Mouse (Mus musculus) inflammation-experienced regulatory T-cells, adult 6 months (primary cell): ENCODE data around the gene Pex11a. TPM values are rescaled to one million over a fixed set of nuclear protein-coding genes. Genes with fewer than 3 reads are reported as not detected.
A peak's percentile ranks its signal among the peaks of the same experiment; 100 is the strongest.

Experiments used
- ATAC-seq: one replicate; pipeline ENCODE4 v1.8.0; 2017
- polyA plus RNA-seq, 3 experiments: library from polyadenylated mRNA; unstranded; fragments of 100-300 nt; shearing (Covaris generic); gene quantifications; one replicate each; pipeline ENCODE4 v1.2.1; 2017

Pex11a gene
- polyA plus RNA-seq, 3 experiments from 2014 or later: 2.1 to 5.1 (median 3.1) TPM

DNA sequence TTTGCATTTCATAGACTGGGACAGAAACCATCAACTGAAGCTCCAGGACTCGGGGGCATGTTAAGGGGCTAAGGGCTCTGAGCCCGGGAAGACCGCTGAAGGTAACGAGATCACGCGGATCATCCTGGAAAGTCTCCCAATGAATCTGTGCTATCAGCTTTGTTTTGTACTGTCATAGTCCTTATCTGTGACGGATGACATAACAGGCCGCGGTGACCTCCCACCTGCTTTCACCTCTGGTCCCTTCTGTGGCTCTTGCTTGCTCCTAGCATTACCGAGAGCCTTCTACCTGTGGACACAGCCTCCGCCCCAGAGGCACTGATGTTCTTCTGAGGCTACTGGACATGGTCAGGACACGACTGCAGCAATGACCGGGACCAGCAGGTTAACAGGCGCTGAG is 6.4 kb downstream of the Pex11a start:
- ATAC-seq: no peak

DNA sequence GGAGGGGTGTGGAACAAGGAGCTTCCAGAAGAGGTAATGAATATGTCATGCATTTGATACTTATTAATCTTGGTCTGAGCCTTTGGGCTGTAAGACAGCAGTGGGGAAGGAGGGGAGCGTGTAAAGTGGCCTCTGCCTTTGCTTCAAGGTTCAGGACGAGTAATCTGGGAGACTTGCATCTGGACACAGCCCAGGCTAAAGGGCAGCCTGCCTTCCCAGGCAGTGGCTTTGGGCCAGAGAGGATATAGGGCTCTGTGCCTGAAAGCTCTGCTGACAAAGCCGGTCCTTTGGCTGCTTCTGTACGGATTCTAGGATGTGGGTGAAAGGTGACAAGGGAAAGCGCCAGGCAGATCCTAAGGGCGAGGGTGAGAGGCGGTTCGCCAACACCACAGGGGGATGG is 8.4 kb downstream of the Pex11a start:
- no peak for ATAC-seq

DNA sequence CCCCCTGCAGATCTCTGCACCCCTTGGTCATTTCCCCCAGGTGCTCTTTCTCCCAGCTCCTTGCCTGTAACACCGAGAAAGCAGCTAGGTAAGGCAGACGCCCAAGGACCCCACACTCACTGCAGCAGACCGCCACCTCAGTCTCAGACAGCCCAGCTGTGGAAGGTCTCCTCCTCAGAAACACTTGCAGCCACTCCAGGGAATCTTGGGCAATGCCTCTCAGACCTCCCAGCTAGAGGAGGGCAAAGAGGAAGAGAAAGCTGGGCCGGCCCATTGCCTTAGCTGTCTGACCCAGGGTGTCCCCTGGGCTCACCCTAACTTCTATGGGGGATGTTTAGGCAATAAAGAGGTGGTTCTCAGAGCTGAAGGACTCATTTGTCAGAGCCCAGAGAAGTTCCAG is 10.3 kb downstream of the Pex11a start, which contains the start of gene Plin1:
Gene Plin1 (minus strand): TSS at position 282 of the 400 bp plus-strand sequence.
- no peak for ATAC-seq

DNA sequence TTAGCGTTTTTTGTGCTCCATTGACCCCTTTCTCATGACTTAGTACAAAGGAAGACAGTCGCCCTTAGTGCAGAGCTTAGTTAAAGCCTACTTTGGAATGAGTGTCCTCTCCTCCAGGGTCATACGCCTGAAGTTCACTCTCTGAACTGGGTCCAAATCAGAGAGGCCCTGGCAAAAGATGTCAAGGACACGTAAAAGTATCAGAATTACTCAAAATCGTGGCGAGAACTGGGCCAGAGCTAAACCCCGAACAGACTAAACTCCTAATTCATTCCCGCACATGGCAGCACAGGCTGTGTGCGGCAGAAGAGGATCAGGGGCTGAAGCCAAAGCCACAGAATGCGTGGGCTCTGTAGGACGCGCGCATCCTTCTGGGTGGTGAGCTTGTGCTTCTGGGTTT is 11.5 kb downstream of the Pex11a start:
- no peak for ATAC-seq

DNA sequence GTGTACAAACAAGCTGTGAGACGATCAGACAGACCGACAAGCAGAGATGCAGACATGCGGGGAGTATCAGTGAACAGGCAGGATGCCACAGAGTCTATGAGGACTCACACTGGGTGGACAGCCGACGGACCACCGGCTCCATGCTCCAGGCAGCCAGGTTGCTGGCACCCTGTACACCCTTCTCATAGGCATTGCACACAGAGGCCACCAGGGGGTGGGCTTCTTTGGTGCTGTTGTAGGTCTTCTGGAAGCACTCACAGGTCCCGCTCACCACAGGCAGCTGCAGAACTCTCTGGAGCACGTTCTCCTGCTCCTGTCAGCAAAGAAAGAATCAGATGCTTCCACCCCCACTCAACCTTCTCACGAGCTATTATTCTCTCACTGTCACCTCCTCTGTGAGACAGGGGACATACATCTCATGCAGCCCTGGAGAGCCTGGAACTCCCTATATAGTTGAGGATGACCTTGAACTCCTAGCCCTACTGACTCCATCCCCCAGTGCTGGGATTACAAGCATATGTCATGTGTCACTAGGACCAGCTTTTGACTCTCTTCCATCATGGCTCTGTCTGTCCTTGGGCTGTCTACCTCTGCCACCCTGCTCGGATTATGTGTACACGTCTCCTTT is 13.1 kb downstream of the Pex11a start:
- no peak for ATAC-seq

DNA sequence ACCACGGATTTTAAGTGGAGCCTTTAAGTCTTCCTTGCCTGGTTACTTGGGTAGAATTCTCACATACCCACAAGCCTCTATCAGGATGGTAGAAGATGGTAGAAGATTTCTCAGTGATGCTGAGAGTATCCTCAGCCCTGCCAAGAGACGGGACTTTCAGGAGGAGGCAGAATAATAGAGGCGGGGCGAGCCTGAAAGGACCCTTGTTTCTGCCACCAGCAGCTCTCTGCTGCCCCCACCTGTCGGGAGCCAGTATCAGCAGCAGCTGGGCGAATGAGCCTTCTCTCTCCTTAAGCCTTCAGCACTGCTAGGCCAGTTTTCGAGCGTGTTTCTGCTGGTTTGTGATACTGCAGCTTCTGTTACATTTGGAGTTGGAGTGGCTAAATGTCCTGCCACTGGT is 13.8 kb downstream of the Pex11a start:
- ATAC-seq: peak; percentile 73

DNA sequence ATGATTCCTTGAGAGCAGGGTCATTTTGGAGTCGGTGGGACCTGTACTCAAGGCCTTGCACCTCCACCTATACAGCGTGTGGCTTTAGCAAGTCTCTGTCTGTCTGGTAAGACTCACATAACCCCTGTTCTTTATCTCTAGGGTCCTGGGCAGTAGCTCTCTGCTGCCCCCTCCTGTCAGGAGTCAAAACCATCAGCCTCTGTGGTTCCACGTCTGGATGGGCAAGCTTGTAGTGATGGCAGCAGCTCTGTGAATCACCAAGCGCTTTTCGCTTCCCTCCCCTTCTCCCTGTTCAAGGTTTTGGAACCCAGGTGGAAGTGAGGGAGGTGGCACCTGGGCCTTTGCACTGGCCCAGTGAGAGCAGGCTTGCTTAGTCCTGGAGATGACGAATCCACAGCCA is 14.7 kb downstream of the Pex11a start:
- ATAC-seq: peak; percentile 73

DNA sequence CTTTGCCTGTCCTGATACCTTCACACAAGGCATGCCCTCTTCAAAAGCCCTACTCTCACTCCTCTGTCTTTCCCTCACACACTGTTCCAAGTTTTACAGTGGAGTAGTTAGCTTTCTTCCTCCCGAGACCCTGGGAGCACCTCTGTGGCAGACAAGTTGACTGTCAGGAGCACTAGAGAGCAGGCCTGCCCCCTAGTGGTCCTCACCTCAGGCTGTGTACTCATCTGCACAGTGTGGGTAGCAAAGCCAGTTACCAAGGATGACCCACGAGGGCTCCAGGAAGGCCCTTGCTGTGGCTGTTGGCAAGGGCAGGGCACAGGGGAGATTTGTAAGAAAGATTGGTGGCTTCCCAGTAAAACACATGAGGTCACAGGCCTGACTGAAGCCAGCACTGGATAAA is 15.8 kb downstream of the Pex11a start:
- ATAC-seq: peak; percentile 48

DNA sequence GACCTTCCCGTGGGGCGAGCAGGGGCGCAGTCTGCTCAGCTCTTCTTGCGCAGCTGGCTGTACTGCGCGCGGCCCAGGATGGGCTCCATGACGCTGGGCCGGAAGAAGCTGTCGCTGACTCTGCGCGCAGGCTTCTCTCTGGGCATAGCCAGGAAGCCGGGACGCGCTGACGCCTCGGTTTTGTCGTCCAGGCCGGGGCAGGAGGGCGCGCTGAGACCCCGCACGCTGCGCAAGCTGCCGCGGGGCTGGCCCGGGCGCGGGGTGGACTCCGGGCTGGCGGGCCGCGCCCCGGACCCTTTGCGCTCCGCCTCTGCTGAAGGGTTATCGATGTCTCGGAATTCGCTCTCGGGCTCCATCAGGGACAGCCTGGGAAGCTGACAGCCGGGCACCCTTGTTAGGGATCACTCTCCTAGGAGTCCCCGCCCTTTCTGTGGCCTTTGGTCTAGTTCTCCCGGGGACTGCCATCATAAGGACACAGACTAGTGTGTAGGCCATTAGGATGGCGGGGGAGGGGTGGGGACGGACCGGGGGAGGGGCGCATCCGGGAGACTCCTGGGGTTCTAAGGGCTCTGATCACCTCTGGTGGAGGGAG is 21.4 kb downstream of the Pex11a start:
- peak; percentile 93 for ATAC-seq

DNA sequence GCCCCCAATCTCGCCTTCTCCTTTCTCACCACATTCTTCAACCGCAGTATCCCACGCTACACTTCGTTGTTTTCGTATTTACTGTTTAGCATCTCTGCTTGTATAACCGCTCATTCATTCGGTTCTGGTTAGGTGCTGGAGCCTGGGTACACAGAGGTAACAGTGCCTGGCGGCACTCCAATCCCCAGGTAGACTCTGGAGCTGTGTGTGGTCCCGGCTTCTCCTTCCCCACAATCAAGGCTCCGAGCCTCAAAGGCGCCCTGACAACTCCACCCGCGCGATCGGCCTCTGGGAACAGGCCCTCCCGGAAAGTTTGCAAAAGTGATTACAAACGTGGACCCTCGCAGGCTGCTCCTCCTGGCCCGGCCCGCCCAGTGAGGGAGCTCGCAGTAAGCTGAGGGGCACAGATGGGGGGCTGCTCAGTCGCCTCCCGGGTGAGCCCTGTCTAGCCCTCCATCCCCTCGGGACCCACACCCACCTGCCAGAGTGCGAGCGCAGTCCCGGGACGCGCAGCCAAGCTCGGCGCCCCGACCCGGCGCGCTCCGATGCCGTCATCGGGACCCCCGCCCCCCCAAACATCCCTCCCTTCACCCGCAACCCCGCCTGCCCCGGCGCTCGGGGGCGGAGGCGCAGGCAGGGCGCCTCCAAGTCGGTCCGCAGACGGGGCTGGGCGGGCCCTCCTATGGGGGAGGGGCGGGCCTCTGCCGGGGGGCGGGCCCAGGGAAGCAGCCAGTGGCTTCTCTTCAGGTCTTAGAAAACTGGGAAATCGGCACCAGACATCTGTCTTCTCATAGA is 27.5 kb downstream of the Pex11a start, which contains the start of gene Kif7:
Gene Kif7 (minus strand): TSS at position 534 of the 795 bp plus-strand sequence.
- ATAC-seq: peak; percentile 71

DNA sequence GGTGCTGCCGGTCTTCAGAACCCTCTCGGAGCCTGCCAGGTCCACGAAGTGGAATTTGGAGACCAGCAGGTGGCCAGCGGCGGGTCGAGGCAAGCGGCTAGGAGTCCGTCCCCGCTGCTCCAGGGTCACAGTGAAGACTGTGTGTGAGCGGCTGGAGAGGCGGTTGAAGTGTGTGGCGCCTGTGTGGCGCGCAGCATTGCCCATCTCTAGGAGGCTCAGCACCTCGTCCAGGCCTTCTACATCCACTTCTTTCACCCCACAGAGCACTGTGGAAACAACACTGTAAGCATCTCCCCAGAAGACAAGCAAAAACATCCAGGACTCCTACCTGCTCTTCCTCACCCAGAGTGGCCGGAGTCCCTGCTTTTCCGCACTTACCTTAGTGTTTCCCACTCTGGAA is 32.1 kb downstream of the Pex11a start:
- no peak for ATAC-seq

DNA sequence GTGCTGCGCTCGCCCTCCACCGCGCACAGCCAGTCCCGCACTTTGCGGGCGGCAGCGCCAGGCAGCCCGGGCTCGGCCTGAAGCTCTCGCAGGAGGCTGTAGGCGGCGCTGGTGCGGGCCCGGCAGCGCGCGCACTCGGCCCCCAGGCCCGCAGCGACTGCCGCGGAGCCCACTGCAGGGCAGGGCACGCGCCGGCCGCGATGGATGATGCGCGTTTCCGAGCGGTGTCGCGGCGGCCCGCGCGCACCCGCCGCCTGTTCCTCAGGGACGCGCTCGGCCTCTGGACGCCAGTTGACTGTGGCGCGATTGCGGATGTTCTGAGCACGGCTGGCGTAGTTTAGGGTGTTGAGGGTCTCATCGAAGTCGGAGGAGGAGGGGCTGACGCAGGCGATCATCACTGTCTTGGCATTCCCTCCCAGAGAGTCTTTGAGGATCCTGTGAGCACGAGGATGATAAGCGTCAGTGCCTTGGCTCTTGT is 32.8 kb downstream of the Pex11a start:
- no peak for ATAC-seq

DNA sequence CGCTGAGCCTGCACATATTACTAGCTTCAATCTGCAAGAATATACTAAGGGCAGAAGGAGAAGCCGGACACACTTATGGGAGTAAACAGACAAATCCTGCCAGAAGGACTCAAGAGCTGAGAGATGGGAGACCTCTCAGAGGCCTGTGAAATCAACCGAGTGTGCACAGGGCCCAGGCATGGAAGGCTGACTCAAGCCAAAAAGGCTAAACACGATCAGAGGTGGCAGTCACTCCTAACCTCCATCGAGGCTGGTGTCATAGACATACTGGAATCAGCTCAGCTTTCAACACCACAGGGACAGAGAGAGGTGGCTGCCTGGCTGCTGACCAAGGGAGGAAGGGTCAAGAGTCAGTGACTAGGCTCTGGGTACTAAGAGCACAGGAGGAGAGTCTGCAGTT is 37.7 kb downstream of the Pex11a start:
- no peak for ATAC-seq

DNA sequence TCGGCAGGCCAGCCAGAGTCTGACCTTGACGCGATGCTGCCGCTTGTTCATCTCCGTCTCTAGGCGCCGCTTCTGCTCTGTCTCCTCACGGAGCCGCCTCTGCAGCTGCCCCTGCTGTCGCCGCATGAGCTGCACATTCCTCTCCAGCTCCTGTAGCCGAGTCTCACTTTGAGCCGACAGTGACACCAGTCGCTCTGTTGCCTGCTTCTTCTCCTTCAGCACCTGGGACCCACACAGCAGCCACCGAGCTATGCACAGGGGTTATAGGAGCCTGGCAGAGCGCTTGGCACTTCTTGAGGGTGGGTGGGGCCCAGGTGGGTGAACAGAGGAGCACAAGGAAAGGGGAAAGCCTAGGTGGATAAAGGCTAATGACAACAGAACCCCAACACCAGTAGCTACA is 40.2 kb downstream of the Pex11a start:
- ATAC-seq: no peak

DNA sequence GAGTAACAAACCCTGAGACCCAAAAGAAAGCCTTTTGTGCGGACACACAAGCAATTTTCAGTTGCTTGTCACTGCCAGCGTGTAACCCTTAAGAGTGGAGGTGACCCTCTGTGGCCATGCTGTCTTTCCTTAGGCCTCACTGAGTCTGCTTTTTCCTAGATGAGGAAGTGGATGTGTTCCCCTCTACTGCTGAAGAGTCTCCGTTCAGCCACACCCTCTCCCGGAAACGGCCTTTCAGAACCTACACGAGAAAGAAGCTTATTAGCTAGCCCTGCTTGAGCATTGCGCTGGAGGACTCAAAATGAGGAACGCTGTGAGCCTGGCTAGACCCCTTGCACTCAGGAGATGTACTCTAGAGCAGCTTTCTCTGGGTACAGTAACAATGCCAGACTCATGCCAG is 46.4 kb downstream of the Pex11a start:
- ATAC-seq: no peak

Other genes with a start within 250 kb of the Pex11a start
- not detected for gene Rhcg, start 125.5 kb downstream of the Pex11a start, polyA plus RNA-seq
- 1 to 10 TPM in 2 of 3 experiments, under 1 TPM in 1; 0.95 to 3.8 (median 1.3) TPM for gene Ticrr, start 82.9 kb downstream of the Pex11a start, polyA plus RNA-seq
- under 1 TPM; 0.20 to 0.55 (median 0.31) TPM for gene Kif7, start 27.4 kb downstream of the Pex11a start, polyA plus RNA-seq
- gene Plin1, start 10.2 kb downstream of the Pex11a start, polyA plus RNA-seq: under 1 TPM in 1 of 3 experiments, not detected in 2; 0.79 TPM
- gene Wdr93, start within 50 bp of the Pex11a start, polyA plus RNA-seq: under 1 TPM in 1 of 3 experiments, not detected in 2; 0.25 TPM
- gene Mesp1, start 50.7 kb upstream of the Pex11a start, polyA plus RNA-seq: not detected
- gene Mesp2, start 67.6 kb upstream of the Pex11a start, polyA plus RNA-seq: under 1 TPM in 2 of 3 experiments, not detected in 1; 0.24 to 0.29 TPM
- gene Anpep, start 117.9 kb upstream of the Pex11a start, polyA plus RNA-seq: under 1 TPM in 1 of 3 experiments, not detected in 2; 0.63 TPM
- gene Ap3s2, start 177.5 kb upstream of the Pex11a start, polyA plus RNA-seq: 10 to 100 TPM; 30.0 to 38.9 (median 32.7) TPM
- under 1 TPM in 2 of 3 experiments, not detected in 1; 0.31 to 0.33 TPM for gene Arpin, start 192.2 kb upstream of the Pex11a start, polyA plus RNA-seq